Mouse (Mus musculus) spleen, adult 2 months (tissue): ENCODE measurements around the gene Arhgef19.

ENCODE experiments used
- CTCF ChIP-seq: fragments of 200-500 bp; IDR thresholded peaks from 2 replicates; pipeline ENCODE4 v1.5.1; 2011; ENCODE audit warnings: mild to moderate bottlenecking, inconsistent platforms; ENCODE audit not compliant: insufficient read depth, insufficient read length, insufficient replicate concordance; ENCODE audit errors: extremely low read depth
- POLR2A ChIP-seq: fragments of 200-500 bp; IDR thresholded peaks from 2 replicates; pipeline ENCODE4 v1.6.1; 2011; ENCODE audit warnings: low read depth, low read length, inconsistent platforms

DNA sequence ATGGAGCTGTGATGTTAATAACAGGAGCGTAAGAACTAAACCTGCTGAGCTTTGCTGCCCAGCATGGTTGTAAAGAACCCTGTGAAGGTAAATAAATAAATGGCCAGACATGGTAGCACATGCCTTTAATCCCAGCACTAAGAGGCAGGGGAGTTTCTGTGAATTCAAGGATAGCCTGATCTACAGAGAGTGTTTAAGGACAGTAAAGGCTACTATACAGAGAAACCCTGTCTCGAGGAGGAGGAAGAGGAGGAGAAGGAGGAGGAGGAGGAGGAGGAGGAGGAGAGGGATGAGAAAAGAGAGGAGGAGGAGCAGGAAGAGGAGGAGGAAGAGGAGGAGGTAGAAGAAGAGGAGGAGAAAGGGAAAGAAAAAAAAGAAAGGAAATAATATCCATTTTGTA is 26.0 kb upstream of the Arhgef19 start:
- TF ChIP-seq CTCF, result no peak
- TF ChIP-seq POLR2A, result no peak
